Mouse (Mus musculus) adrenal gland, adult 18-20 months (tissue): Measurements from ENCODE around the gene Mas1. TPM values are rescaled to one million over a fixed set of nuclear protein-coding genes. Genes with fewer than 3 reads are reported as not detected.

Source experiments
- DNase-seq, 2 experiments: peaks; one replicate each; pipeline ENCODE4 v3.0.0; 2021 to 2022; ENCODE audit warnings: low spot score in 2 of 2
- total RNA-seq, 2 experiments: library from RNA; stranded (reverse); gene quantifications; 1 replicate in 1 of 2; 2 replicates in 1 of 2; pipeline ENCODE4 v1.2.3; 2021

Mas1 gene
- total RNA-seq, 2 experiments from 2014 or later = not detected

- no peak for DNase-seq
These were observed 7.8 kb upstream of the Mas1 start, which contains the start of gene Mrgprh for GRCm38 (mm10) chr17:12875734-12876133. Mrgprh (plus strand) TSS chr17:12876034.

GRCm38 (mm10) chr17:12872275-12873028 is 4.5 kb upstream of the Mas1 start:
- no peak for DNase-seq

- no peak for DNase-seq
These were observed 697 bp upstream of the Mas1 start for GRCm38 (mm10) chr17:12868640-12869039.

GRCm38 (mm10) chr17:12866853-12867252 is 1.1 kb downstream of the Mas1 start:
- DNase-seq = no peak

- DNase-seq = no peak
These were observed 2.5 kb downstream of the Mas1 start for GRCm38 (mm10) chr17:12865407-12865806.

- no peak for DNase-seq
These were observed 3.8 kb downstream of the Mas1 start for GRCm38 (mm10) chr17:12864111-12864510.

- no peak for DNase-seq
These were observed 8.9 kb downstream of the Mas1 start for GRCm38 (mm10) chr17:12859006-12859520.

GRCm38 (mm10) chr17:12858072-12858471 is 9.9 kb downstream of the Mas1 start:
- DNase-seq = no peak

- no peak for DNase-seq
These were observed 10.5 kb downstream of the Mas1 start for GRCm38 (mm10) chr17:12857395-12857794.

- no peak for DNase-seq
These were observed 13.6 kb downstream of the Mas1 start for GRCm38 (mm10) chr17:12854386-12854785.

- DNase-seq = no peak
These were observed 14.1 kb downstream of the Mas1 start for GRCm38 (mm10) chr17:12853821-12854220.

GRCm38 (mm10) chr17:12851689-12852088 is 16.3 kb downstream of the Mas1 start:
- DNase-seq = no peak

- DNase-seq = no peak
These were observed 18.1 kb downstream of the Mas1 start for GRCm38 (mm10) chr17:12849778-12850382.

- no peak for DNase-seq
These were observed 20.2 kb downstream of the Mas1 start for GRCm38 (mm10) chr17:12847736-12848135.

GRCm38 (mm10) chr17:12846474-12846873 is 21.5 kb downstream of the Mas1 start:
- DNase-seq = no peak

GRCm38 (mm10) chr17:12845862-12846261 is 22.1 kb downstream of the Mas1 start:
- DNase-seq = no peak

GRCm38 (mm10) chr17:12844540-12844939 is 23.4 kb downstream of the Mas1 start:
- no peak for DNase-seq

- no peak for DNase-seq
These were observed 24.1 kb downstream of the Mas1 start for GRCm38 (mm10) chr17:12843826-12844225.

GRCm38 (mm10) chr17:12839475-12840267 is 28.3 kb downstream of the Mas1 start:
- no peak for DNase-seq

GRCm38 (mm10) chr17:12835738-12836137 is 32.2 kb downstream of the Mas1 start:
- DNase-seq = no peak

- DNase-seq = no peak
These were observed 33.1 kb downstream of the Mas1 start for GRCm38 (mm10) chr17:12834826-12835225.

- DNase-seq = no peak
These were observed 33.6 kb downstream of the Mas1 start for GRCm38 (mm10) chr17:12834317-12834716.
